Mouse (Mus musculus): Measurements from ENCODE around the gene Zfp143.
"Not testable (repeated sequence)": the region's sequence is repeated elsewhere in the genome, so short reads cannot be mapped to it uniquely, and the experiment has no call there.

Zfp143 gene

GRCm38 (mm10) chr7:110096332-110096731, 35.3 kb downstream of the Zfp143 start:
- DNase-seq (ENCODE audit: low spot score in 2 of 2) = no peak

GRCm38 (mm10) chr7:110097106-110097793, 36.2 kb downstream of the Zfp143 start:
- DNase-seq (ENCODE audit: low spot score in 2 of 2) = no peak

GRCm38 (mm10) chr7:110100854-110101253, 39.8 kb downstream of the Zfp143 start:
- no peak for DNase-seq (ENCODE audit: low spot score in 2 of 2)

GRCm38 (mm10) chr7:110101266-110101665, 40.2 kb downstream of the Zfp143 start:
- no peak for DNase-seq (ENCODE audit: low spot score in 2 of 2)

GRCm38 (mm10) chr7:110105041-110105440, 44.0 kb downstream of the Zfp143 start:
- DNase-seq (ENCODE audit: low spot score in 2 of 2) = no peak

GRCm38 (mm10) chr7:110106633-110107032, 45.6 kb downstream of the Zfp143 start:
- DNase-seq (ENCODE audit: low spot score in 2 of 2) = no peak

- not testable (repeated sequence) for DNase-seq (ENCODE audit: low spot score in 2 of 2)
These were observed 47.5 kb downstream of the Zfp143 start for GRCm38 (mm10) chr7:110108524-110108923.

- peak; percentile 23 to 62 for DNase-seq (ENCODE audit: low spot score in 2 of 2)
These were observed 48.1 kb downstream of the Zfp143 start for GRCm38 (mm10) chr7:110108967-110109610.

DNA sequence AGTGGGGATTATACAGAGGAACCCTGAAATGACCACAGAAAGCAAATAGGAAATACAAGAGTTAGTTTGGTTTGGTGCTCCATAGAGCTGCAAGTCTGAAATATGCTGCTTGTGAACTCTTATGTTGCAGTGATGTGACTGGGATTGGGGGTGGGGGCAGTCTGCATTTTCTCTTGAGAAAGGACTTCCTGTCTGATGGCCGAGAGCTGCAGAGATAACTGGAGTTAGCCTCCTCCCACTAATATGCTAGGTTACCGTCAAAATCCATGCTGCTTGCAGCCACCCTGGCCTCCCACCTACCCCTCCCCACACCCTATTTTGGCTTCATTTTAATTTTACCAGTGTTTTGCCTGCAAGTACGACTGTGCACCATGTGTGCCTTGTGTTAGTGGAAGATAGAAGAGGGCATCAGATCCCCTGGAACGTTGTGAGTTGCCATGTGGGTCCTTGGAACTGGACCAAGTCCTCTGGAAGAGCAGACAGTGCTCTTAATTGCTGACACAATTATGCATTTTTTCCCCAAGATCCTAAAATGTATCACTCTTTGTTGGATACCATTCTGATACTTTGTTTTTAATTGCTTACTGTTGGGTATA, 49.1 kb downstream of the Zfp143 start:
- DNase-seq (ENCODE audit: low spot score in 2 of 2) = no peak

DNA sequence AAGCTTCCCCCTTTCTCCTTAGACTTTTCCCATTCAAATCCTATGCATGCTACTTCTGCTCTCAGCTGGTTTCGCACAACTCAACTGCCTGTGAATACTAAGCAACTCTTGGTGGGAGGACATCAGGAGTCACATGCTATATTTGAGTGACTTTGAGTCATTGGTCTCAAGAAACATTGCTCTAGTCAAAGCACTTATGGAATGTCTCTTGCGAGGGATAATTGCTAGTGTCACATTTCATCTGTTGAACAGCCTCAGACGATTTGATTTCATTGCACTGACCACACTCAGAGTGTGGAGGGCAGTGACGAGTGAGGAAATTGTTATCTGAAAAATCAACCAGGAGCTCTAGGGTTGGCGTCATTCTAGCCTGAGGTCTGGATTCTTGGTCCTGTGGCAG, 53.7 kb downstream of the Zfp143 start:
- no peak for DNase-seq (ENCODE audit: low spot score in 2 of 2)

DNA sequence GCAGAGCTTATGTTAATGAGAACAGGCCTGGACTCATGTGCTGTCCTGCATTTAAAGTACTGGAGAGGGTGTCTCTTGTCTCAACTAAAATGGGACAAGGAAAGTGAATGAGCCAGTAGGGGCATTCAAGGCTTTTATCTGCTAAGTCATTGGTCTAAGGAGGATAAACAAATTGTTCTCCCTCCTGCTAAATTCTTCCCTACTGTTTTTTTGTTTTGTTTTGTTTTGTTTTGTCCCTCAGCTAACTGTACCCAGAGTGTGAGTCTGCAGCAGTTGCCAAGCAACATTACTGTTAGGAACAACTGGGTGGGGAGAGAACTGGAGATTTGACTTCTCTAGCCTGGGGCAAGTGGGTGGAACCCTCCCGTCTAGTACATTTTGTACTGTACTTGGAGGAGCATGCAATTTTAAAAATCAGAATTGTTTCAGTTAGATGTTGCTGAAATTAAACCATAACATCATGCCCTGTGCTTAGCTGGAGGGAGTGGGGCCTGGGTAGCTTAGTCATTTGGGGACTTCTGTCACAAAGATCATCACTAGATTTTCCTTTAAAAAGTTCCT, 55.8 kb downstream of the Zfp143 start:
- no peak for DNase-seq (ENCODE audit: low spot score in 2 of 2)

DNA sequence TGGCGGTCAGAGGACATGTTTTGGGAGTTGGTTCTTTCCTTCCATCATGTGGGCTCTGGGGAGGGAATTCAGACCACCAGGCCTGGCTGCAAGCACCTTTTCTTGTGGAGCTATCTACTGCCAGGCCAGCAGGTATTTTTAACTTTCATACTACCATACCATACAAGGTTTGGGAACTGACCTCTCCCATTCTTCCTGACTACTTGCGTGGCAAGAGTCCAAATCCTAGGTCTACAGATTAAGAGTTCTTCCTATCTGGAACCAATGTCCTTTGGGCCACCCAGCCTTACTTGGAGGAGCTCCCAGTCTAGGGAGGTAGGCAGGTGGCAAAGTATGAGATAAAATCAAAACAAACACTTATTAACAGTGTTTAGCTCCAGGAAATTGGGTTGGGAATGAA, 57.4 kb downstream of the Zfp143 start:
- DNase-seq (ENCODE audit: low spot score in 2 of 2) = no peak

GRCm38 (mm10) chr7:110120157-110120784, 59.3 kb downstream of the Zfp143 start:
- no peak for DNase-seq (ENCODE audit: low spot score in 2 of 2)

DNA sequence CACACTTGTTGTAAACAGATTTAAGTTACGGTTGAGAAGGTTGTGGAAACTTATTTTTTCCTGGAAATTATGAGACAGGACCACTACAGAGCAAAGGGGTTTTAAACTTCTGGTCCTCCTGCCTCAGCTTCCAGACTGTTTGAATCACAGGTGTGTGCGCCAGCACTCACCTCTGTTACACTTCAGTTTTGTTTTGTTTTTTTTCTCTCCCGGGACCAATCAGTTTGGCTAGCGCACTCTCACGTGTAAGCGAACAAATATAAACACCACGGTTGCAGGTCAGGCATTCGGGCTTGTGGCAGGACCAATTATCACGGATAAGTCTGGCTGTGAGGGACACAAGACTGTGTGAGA, 60.1 kb downstream of the Zfp143 start:
- no peak for DNase-seq (ENCODE audit: low spot score in 2 of 2)

GRCm38 (mm10) chr7:110121516-110122288, 60.7 kb downstream of the Zfp143 start, which contains the start of gene Wee1:
Gene Wee1, plus strand, starts transcription at chr7:110122046.
- peak; percentile 96 to 99 for DNase-seq (ENCODE audit: low spot score in 2 of 2)

- no peak for DNase-seq (ENCODE audit: low spot score in 2 of 2)
These were observed 61.2 kb downstream of the Zfp143 start for GRCm38 (mm10) chr7:110122289-110122564.

GRCm38 (mm10) chr7:110122565-110123422, 61.8 kb downstream of the Zfp143 start:
- DNase-seq (ENCODE audit: low spot score in 2 of 2) = peak; percentile 68 to 73

- peak; percentile 26 to 41 for DNase-seq (ENCODE audit: low spot score in 2 of 2)
These were observed 63.0 kb downstream of the Zfp143 start for GRCm38 (mm10) chr7:110123844-110124555.

DNA sequence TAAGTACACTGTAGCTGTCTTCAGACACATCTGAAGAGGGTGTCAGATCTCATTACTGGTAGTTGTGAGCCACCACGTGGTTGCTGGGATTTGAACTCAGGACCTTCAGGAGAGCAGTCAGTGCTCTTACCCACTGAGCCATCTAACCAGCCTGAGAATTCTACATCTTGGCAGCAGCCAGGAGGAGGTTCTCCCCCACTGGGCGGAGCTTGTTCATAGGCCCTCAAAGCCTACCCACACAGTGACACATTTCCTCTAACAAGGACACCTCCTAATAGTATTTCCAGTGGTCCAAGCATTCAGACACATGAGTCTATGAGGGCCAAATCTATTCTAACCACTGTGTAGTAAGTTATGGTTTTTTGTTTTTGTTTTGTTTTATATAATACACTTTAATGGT, 67.5 kb downstream of the Zfp143 start:
- no peak for DNase-seq (ENCODE audit: low spot score in 2 of 2)

- not testable (repeated sequence) for DNase-seq (ENCODE audit: low spot score in 2 of 2)
These were observed 71.3 kb downstream of the Zfp143 start for GRCm38 (mm10) chr7:110132272-110132671.

Data from spleen, postnatal 10 days (tissue).